Mouse (Mus musculus): ENCODE measurements at regions not wholly inside any gene's neighbourhood (a gene's known extent, or its start where the extent isn't known, plus 50 kb on each side); places are given as distances from the start of the nearest gene placed in this dataset.

- H3K4me3 ChIP-seq (ENCODE audit: insufficient read depth, low read length): no peak overlapping the region
- no peak for TF ChIP-seq CTCF (IDR thresholded peaks at IDR 0.05; ENCODE audit: extremely low read depth, insufficient read depth, low read length)
- no peak for TF ChIP-seq POLR2A (IDR thresholded peaks at IDR 0.05; ENCODE audit: extremely low read depth, insufficient read depth, low read length)
- H3K4me1 ChIP-seq (ENCODE audit: control insufficient read depth, insufficient read depth, low read length): no peaks in the 10 kb centered on the region
- no peak overlapping the region for H3K27ac ChIP-seq (ENCODE audit: insufficient read depth, low read length)
Measured at GRCm38 (mm10) chr2:160591446-160592180, 54.1 kb upstream of the Top1 start.

DNA sequence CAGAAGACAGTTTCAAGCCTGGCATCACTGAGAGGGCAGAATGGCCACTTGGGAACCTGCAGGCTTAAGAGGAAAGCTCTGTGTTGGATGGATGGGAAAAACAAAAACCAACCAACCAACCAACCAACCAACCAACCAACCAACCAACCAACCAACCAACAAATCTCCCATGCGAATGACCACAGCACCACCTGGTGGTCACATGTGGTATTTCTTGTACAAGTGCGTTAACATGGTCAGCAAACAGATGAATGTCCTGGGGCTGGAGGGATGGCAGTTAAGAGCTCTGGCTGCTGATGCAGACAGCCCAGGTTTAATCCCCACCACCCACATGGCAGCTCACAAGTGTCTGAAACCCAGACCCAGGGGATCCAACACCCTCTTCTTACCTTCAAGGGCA, 52.7 kb upstream of the Top1 start:
- no peak overlapping the region for H3K27ac ChIP-seq (ENCODE audit: insufficient read depth, low read length)
- TF ChIP-seq POLR2A (IDR thresholded peaks at IDR 0.05; ENCODE audit: extremely low read depth, insufficient read depth, low read length) (no peak), CTCF (IDR thresholded peaks at IDR 0.05; ENCODE audit: extremely low read depth, insufficient read depth, low read length) (peak; percentile 90)
- no peaks in the 10 kb centered on the region for H3K4me1 ChIP-seq (ENCODE audit: control insufficient read depth, insufficient read depth, low read length)
- no peak overlapping the region for H3K4me3 ChIP-seq (ENCODE audit: insufficient read depth, low read length)

All from cortical plate, adult 2 months (tissue).